Mouse (Mus musculus) left cerebral cortex, postnatal 14 days (tissue): ENCODE results near the gene Klk1b26. TPM values are rescaled to one million over a fixed set of nuclear protein-coding genes. Genes with fewer than 3 reads are reported as not detected.
A peak's percentile ranks its signal among the peaks of the same experiment; 100 is the strongest.
"Not testable (repeated sequence)": the region's sequence is repeated elsewhere in the genome, so short reads cannot be mapped to it uniquely, and the experiment has no call there.

Experiments
- DNase-seq, 2 experiments: peaks; one replicate each; pipeline ENCODE4 v3.0.0; 2021 to 2022; ENCODE audit warnings: low spot score in 2 of 2, mixed read lengths in 1 of 2
- intact Hi-C: fragments of 180-260 bp; cut with DNase I; formaldehyde crosslinking; loops from one replicate; pipeline ENCODE4 v1.15.1; 2025
- long read RNA-seq, 2 experiments: library from polyadenylated mRNA; stranded (forward); transcript quantifications; one replicate each; pipeline ENCODE4 v2.0.0; 2021
- total RNA-seq, 2 experiments: library from RNA; stranded (reverse); gene quantifications; 2 replicates each; pipeline ENCODE4 v1.2.3; 2021

Klk1b26 gene
- total RNA-seq: not detected
- long read RNA-seq, experiment 1: 0 reads
- long read RNA-seq, experiment 2: 0 reads

DNA sequence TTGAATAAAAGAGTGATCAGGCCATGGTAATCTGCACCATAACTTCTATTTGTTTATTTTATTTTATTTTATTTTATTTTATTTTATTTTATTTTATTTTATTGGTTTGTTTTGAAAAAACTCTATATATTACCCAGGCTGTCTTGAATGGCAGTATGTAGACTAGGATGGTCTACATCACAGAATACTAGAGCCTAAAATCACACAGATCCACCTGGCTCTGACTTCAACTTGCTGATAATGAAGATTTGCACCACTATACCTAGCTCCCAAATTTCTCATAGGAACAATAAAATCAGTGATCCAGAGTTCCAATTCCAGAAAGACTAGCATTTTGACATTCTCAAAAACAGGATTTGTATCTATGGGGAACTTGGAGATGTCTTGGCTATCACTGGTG, at the start of gene Klk1b26:
Klk1b26 (plus strand) TSS at position 301 of the 400 bp plus-strand sequence.
- intact Hi-C loops, DNase-seq: not testable (repeated sequence)

DNA sequence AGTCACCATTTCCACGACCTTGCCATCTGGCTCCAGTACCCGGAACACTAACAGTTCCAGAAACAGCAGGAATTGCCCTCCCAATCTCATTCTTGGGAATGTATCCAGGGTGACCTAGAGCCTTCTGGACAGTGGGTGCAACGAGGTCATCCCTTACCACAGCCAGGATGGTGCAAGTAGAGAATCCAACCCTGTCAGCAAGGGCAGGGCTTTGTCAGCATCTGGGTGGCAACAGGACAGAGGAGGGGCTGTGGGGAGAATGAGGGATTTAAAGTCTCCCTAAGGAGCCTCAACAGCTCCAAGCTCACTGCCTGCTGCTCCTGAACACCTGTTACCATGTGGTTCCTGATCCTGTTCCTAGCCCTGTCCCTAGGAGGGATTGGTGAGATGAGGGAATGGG, 45.5 kb upstream of the Klk1b26 start, which contains the start of gene Klk1b1:
Klk1b1 (plus strand) TSS at position 301 of the 400 bp plus-strand sequence.
- no peak for DNase-seq
- intact Hi-C loops: no loop called here

DNA sequence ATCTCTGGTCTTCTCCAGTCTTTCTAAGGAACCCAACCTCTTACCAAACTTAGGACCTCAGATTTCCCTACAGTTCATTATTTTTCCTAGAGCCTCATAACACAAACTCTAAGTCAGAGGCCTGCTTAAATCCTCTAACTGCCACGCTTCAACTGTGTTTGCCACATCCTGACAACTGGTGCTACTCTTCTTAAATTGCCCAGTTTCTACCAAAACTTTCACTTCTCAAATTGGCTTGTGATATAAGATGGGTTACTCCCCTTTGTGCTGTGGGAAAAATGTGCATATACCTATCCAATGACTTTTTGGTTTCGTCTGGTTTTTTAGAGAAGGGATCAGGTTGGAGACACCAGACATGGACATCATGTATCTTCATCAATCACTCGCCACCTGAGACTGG, 44.9 kb upstream of the Klk1b26 start:
- intact Hi-C loops: no loop called here
- DNase-seq: no peak

DNA sequence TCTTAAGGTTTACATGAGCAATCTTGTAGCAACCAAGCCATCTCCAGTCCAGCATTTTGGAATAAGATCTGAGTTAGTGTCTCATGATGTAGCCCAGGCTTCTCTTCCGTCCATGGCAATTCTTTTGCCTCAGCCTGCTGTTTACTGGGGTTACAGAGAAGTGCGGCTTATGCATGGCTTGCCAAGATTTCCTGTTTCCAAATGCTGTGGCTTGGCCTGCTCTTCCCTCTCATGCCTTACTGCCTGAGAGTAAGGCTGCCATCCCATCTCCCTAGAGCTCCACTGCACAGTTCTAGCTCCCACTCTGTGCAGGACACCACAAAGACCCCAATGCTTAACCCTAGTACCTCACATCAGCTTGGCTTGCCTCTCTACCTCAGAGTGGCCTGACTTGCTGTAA, 44.4 kb upstream of the Klk1b26 start:
- no peak for DNase-seq
- intact Hi-C loops: no loop called here

DNA sequence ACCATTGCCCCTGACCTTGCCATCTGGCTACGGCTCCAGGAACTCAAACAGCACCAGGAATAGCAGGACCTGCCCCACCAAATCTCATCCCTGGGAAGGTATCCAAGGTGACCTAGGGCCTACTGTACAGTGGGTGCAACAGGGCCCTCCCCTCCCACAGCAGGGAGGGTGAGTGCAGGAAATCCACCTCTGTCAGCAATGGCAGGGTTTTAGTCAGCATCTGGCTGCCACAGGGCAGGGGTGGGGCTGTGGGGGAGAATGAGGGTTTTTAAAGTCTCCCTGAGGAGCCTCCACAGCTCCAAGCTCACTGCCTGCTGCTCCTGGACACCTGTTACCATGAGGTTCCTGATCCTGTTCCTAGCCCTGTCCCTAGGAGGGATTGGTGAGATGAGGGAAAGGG, 36.2 kb upstream of the Klk1b26 start, which contains the start of gene Klk1b9:
Klk1b9 (plus strand) TSS at position 301 of the 400 bp plus-strand sequence.
- intact Hi-C loops: not testable (repeated sequence)

DNA sequence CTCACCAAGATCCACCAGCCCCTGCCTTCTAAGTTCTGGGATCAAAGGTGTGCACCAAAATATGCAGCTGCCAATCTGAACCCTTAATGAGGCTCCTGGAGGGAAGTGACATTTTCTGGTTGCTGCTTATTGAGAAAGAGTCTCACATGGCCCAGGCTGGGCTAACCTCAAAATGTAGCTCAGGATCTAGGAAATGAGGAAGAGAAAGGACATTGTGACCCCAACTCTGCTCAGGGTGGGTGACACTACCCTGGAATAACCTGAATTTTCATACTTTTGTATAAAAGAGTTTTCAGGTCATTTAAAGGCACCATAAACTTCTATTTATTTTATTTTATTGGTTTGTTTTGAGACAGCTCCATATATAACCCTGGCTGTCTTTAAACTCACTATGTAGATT, 26.3 kb upstream of the Klk1b26 start:
- DNase-seq: no peak
- intact Hi-C loops: no loop called here

More for the DNA sequence above, 36.2 kb upstream of the Klk1b26 start, which contains the start of gene Klk1b9:
- not testable (repeated sequence) for DNase-seq

DNA sequence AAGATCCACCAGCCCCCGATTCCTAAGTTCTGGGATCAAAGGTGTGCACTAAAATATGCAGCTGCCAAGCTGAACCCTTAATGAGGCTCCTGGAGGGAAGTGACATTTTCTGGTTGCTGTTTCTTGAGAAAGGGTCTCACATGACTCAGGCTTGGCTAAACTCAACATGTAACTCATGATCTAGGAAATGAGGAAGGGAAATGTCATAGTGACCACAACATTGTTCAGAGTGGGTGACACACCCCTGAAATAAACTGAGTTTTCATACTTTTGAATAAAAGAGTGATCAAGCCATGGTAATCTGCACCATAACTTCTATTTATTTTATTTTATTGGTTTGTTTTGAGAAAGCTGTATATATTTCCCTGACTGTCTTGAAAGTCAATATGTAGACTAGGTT, 17.1 kb upstream of the Klk1b26 start:
- intact Hi-C loops, DNase-seq: not testable (repeated sequence)

DNA sequence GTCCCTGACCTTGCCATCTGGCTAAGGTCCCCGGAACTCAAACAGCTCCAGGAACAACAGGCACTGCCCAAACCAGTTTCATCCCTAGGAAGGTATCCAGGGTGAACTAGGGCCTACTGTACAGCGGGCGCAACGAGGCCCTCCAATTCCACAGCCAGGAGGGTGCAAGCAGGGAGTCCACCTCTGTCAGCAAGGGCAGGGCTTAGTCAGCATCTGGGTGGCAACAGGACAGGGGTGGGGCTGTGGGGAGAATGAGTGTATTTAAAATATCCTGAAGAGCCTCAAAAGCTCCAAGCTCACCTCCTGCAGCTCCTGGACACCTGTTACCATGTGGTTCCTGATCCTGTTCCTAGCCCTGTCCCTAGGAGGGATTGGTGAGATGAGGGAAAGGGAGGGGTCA, 16.4 kb upstream of the Klk1b26 start, which contains the start of gene Klk1b11:
Klk1b11 (plus strand) TSS at position 301 of the 400 bp plus-strand sequence.
- DNase-seq, intact Hi-C loops: not testable (repeated sequence)

DNA sequence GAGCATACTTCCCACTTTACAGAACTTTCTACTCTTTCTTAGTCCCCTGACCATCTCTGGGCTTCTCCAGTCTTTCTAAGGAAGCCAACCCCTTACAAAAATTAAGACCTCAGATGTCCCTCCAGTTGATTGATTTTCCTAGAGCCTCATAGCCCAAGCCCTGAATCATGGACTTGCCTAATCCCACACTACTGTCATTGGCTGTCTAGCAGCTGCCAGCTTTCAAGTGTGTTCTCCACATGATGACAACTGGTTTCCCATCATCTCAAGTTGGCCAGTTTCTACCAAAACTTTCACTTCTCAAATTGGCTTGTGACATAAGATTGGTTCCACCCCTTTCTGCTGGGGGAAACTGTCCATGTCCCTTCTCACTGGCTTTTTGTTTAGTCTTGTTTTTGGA, 7.1 kb upstream of the Klk1b26 start:
- DNase-seq: no peak
- intact Hi-C loops: no loop called here

DNA sequence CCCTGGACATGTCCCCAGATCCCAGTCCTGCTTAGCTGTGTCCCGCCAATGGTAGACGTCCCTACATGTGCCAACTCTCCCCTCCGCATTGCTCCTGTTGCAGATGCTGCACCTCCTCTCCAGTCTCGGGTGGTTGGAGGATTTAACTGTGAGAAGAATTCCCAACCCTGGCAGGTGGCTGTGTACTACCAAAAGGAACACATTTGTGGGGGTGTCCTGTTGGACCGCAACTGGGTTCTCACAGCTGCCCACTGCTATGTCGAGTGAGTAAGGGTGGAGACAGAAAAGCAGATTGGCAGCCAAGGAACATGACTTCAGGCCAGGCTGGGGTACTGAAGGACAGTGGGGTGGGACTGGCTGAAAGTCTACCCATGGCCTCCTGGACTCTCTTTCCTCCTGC, 2.7 kb downstream of the Klk1b26 start:
- intact Hi-C loops: not testable (repeated sequence)
- peak in 1 of 2 experiments; percentile 23 for DNase-seq

DNA sequence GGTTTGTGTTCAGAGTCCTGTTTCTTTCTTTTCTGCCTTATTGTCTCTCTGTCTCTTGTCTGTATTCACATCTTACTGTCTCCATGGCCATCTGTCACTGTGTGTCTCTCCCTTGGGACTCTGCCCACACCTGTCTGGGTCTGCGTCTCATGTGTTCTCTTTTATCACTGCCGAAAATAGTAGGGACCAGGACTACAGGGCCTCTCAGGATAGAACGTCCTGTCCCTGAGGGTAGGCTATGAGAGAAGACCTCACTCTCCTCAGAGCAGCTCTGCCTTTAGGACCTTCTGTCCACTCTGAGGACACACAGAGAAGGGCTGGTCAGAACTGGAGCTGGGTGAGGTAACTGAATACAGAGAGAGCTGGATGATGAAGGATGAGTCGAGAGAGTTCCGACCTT, 3.1 kb downstream of the Klk1b26 start:
- DNase-seq: peak in 1 of 2 experiments; percentile 6
- intact Hi-C loops: no loop called here

DNA sequence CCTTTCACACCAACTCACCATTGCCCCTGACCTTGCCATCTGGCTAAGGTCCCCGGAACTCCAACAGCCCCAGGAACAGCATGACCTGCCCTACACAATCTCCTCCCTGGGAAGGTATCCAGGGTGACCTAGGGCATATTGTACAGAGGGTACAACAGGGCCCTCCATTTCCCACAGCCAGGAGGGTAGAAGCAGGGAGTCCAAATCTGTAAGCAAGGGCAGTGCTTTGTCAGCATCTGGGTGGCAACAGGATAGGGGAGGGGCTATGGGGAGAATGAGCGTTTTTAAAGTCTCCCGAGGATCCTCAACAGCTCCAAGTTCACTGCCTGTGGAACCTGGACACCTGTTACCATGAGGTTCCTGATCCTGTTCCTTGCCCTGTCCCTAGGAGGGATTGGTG, 40.0 kb downstream of the Klk1b26 start, which contains the start of gene Klk1b27:
Klk1b27 (plus strand) TSS at position 301 of the 400 bp plus-strand sequence.
- not testable (repeated sequence) for DNase-seq

More for the DNA sequence above, 40.0 kb downstream of the Klk1b26 start, which contains the start of gene Klk1b27:
- intact Hi-C loops: not testable (repeated sequence)

Other genes with a start within 250 kb of the Klk1b26 start
- gene Klk12, start 243.3 kb upstream of the Klk1b26 start, total RNA-seq: not detected
- gene Klk11, start 237.6 kb upstream of the Klk1b26 start, total RNA-seq: not detected
- under 1 TPM in 1 of 2 experiments, not detected in 1; 0.40 TPM for gene Klk10, start 231.1 kb upstream of the Klk1b26 start, total RNA-seq
- gene Klk9, start 220.3 kb upstream of the Klk1b26 start, total RNA-seq: not detected
- 1 to 10 TPM; 3.3 to 5.5 TPM for gene Klk8, start 214.6 kb upstream of the Klk1b26 start, total RNA-seq
- gene Klk7, start 200.9 kb upstream of the Klk1b26 start, total RNA-seq: not detected
- not detected for gene Klk6, start 187.7 kb upstream of the Klk1b26 start, total RNA-seq
- gene Klk5, start 170.2 kb upstream of the Klk1b26 start, total RNA-seq: not detected
- not detected for gene Klk4, start 131.0 kb upstream of the Klk1b26 start, total RNA-seq
- gene Klk15, start 78.4 kb upstream of the Klk1b26 start, total RNA-seq: not detected
- gene Klk1b8, start 61.5 kb upstream of the Klk1b26 start, total RNA-seq: not detected
- not detected for gene Klk1b1, start 45.4 kb upstream of the Klk1b26 start, total RNA-seq
- not detected for gene Klk1b9, start 36.1 kb upstream of the Klk1b26 start, total RNA-seq
- not detected for gene Klk1b11, start 16.3 kb upstream of the Klk1b26 start, total RNA-seq
- gene Klk1b27, start 40.1 kb downstream of the Klk1b26 start, total RNA-seq: not detected
- gene Klk1b21, start 90.2 kb downstream of the Klk1b26 start, total RNA-seq: not detected
- not detected for gene Klk1b22, start 100.5 kb downstream of the Klk1b26 start, total RNA-seq
- not detected for gene Klk1b16, start 124.6 kb downstream of the Klk1b26 start, total RNA-seq
- gene Klk1b24, start 176.1 kb downstream of the Klk1b26 start, total RNA-seq: not detected
- not detected for gene Klk1b3, start 186.0 kb downstream of the Klk1b26 start, total RNA-seq
- not detected for gene Klk1b4, start 195.3 kb downstream of the Klk1b26 start, total RNA-seq
- not detected for gene Klk1b5, start 203.8 kb downstream of the Klk1b26 start, total RNA-seq
- gene Klk1, start 213.2 kb downstream of the Klk1b26 start, total RNA-seq: not detected
- gene Gm36864, start 224.0 kb downstream of the Klk1b26 start, total RNA-seq: not detected
- gene 1700028J19Rik, start 234.5 kb downstream of the Klk1b26 start, total RNA-seq: 1 to 10 TPM; 1.5 to 2.0 TPM
- 10 to 100 TPM; 88.7 to 94.1 TPM for gene 2410002F23Rik, start 234.6 kb downstream of the Klk1b26 start, total RNA-seq
- gene Acp4, start 245.2 kb downstream of the Klk1b26 start, total RNA-seq: not detected
- not detected for gene Gm15517, start 249.3 kb downstream of the Klk1b26 start, total RNA-seq